Mouse (Mus musculus) midbrain, embryonic 10.5 days (tissue): ENCODE data around the gene Wrb. TPM values are rescaled to one million over a fixed set of nuclear protein-coding genes. Genes with fewer than 3 reads are reported as not detected.

Experiments used
- DNase-seq: peaks from one replicate; pipeline ENCODE4 v3.0.0-alpha.2; 2017; ENCODE audit warnings: low spot score
- H3K27ac ChIP-seq: fragments of 300-500 bp; sonication (generic); replicated peaks from 2 replicates; pipeline ENCODE4 v1.5.1; 2016; ENCODE audit warnings: mild to moderate bottlenecking
- H3K27me3 ChIP-seq: fragments of 300-500 bp; sonication (generic); 2 replicates; pipeline ENCODE4 v1.6.1; 2016; ENCODE audit warnings: low read depth, mild to moderate bottlenecking; ENCODE audit not compliant: poor library complexity, severe bottlenecking
- H3K36me3 ChIP-seq: fragments of 300-500 bp; sonication (generic); 2 replicates; pipeline ENCODE4 v1.6.1; 2016; ENCODE audit warnings: mild to moderate bottlenecking, moderate library complexity
- H3K4me1 ChIP-seq: fragments of 300-500 bp; sonication (generic); 2 replicates; pipeline ENCODE4 v1.6.1; 2016
- H3K4me3 ChIP-seq: fragments of 300-500 bp; sonication (generic); 2 replicates; pipeline ENCODE4 v1.5.1; 2016; ENCODE audit warnings: mild to moderate bottlenecking, moderate library complexity
- H3K9me3 ChIP-seq: fragments of 300-500 bp; sonication (generic); replicated peaks from 2 replicates; pipeline ENCODE4 v1.6.1; 2016; ENCODE audit warnings: mild to moderate bottlenecking
- WGBS: fragments of 180-500 bp; shearing (Covaris S2); methylation state at CpG from one replicate; pipeline ENCODE4 v1.1.7; 2016; 5-methylcytosine and 5-hydroxymethylcytosine counted together
- polyA plus RNA-seq: library from polyadenylated mRNA; unstranded; fragments of >200 nt; fragmentation: Nextera tagmentation; extraction: Ambion mirVana; gene quantifications from 2 replicates; pipeline ENCODE4 v1.2.1, GENCODE M21; 2016

The Wrb gene
- polyA plus RNA-seq, 1 experiment from 2014 or later = 125 TPM

DNA sequence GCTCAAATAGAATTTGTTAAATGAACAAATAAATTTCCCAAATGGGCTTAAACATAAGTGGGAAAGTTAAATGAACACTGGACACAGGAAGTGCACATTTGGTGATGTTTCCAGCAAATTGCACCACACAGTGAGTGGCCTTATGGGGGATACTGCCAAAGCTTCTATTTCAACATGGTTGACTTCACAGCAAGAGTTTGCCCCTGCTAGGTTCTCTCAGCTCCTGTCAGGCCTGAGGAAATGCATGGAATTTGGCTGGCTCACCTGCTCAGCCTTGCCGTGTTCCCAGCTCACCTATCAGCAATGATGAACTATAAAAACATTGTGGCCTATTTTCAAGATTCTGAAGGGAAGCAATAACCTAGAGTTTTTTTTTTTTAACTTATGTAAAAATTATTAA lies 15.7 kb downstream of the Wrb start:
- Histone ChIP-seq H3K27ac (no peak overlapping the region), H3K4me1 (peaks cover 17% of the 10 kb centered on the region), H3K9me3 (no peaks in the 10 kb centered on the region), H3K36me3 (peaks cover 19% of the 10 kb centered on the region), H3K4me3 (no peak overlapping the region), H3K27me3 (peaks cover 11% of the 10 kb centered on the region; the same call in 1 of the 2 replicates)
- WGBS = 82% methylated on average over 1 of the region's 1 CpGs
- DNase-seq = no peak

DNA sequence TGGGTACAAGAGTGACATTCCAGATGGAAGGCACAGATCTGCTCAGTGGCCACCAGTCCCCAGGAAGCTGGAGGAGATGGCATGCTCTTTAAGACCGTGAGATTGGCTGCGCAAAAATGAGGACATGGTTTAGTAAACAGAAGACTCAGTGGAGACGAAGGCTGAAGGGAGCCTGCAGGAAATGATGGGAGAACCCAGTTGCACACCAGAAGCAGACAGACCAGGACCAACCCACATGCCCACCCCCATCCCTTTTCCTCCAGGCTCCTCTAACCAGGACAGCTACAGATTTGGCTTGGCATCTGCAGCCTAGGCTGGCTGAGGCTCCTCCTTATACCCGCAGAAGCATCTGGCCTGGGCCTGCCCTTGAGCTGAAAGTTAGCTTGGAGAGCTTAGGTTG lies 16.1 kb downstream of the Wrb start:
- Histone ChIP-seq H3K9me3 (no peaks in the 10 kb centered on the region), H3K27ac (no peak overlapping the region), H3K4me3 (no peak overlapping the region), H3K27me3 (peaks cover 11% of the 10 kb centered on the region; the same call in 1 of the 2 replicates), H3K36me3 (peaks cover 15% of the 10 kb centered on the region), H3K4me1 (peaks cover 17% of the 10 kb centered on the region)
- no peak for DNase-seq
- WGBS = 91% methylated on average over 4 of the region's 4 CpGs

DNA sequence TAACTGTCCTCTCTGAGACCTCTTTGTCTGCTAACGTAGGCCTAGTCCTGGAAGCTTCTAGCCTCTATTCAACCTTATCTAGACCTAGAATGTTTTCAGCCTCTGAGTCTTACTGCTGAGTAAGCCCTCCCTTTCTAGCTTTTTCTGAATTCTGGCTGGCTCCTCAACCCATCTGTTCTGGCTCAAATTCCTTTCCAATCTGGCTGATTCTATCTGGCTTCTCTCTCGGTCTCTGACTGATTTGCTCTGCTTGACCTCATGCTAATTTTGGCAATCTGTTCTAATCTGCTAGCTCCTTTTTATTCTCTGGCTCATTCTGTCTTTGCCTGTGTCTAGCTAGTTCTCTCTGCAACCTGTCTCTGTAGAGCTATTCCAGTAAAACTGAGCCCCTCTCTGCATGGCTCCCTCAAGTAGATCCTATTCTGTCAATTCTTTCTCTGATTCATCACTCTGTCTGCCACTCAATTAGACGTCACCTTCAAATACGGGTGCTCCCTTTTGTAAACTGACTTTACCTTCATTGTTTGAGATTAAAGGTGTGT lies 20.6 kb downstream of the Wrb start:
- H3K4me3 ChIP-seq = no peak overlapping the region
- DNase-seq = no peak
- no peak overlapping the region for H3K27ac ChIP-seq
- no peaks in the 10 kb centered on the region for H3K4me1 ChIP-seq
- H3K36me3 ChIP-seq = no peaks in the 10 kb centered on the region
- H3K9me3 ChIP-seq = no peaks in the 10 kb centered on the region
- WGBS = 89% methylated on average over 4 of the region's 4 CpGs
- H3K27me3 ChIP-seq = no peaks in the 10 kb centered on the region

DNA sequence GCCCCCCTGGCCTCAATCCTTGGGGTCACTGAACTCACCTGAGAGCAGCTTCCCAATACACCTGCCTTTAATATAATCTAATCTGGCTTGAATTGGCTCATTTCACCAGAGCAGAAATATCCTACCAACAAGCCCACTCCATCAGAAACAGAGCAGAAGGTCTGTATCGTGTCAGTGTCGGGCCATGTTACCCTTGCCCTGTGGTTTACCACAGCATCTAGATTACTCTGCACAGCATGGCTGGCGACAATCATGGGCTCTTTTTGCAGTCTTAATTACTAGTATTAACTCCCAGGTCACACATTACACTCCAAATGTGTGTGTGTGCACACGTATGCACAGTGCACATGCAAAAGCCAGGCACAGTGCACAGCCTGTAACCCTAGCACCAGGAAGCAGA lies 23.6 kb downstream of the Wrb start:
- H3K4me1 ChIP-seq = no peaks in the 10 kb centered on the region
- 88% methylated on average over 4 of the region's 4 CpGs for WGBS
- no peaks in the 10 kb centered on the region for H3K36me3 ChIP-seq
- no peak overlapping the region for H3K27ac ChIP-seq
- H3K4me3 ChIP-seq = no peak overlapping the region
- H3K9me3 ChIP-seq = no peaks in the 10 kb centered on the region
- no peak for DNase-seq
- no peaks in the 10 kb centered on the region for H3K27me3 ChIP-seq

DNA sequence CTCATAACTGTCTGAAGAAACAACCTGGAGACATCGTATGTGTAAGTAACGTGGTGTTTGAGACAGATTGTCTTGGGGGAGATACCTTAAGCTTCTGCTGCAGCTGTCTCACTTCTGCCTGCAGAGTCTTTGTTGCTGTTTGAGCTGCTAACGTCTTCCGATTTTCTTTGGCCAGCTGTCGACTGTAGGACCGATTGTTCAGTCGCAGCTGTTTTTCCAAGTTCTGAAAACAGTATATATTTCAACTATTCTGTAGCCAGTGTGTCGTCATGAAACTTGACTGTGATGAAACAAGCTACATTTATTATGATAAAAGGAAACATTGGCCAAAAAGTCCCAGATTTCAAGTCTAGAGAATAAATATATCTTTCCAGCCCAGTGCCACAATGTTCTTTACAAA lies 28.4 kb downstream of the Wrb start:
- Histone ChIP-seq H3K27ac (no peak overlapping the region), H3K4me3 (no peak overlapping the region), H3K9me3 (no peaks in the 10 kb centered on the region), H3K4me1 (peaks cover 6% of the 10 kb centered on the region; the same call in 1 of the 2 replicates), H3K36me3 (no peaks in the 10 kb centered on the region), H3K27me3 (no peaks in the 10 kb centered on the region)
- DNase-seq = no peak
- 86% methylated on average over 8 of the region's 8 CpGs for WGBS

DNA sequence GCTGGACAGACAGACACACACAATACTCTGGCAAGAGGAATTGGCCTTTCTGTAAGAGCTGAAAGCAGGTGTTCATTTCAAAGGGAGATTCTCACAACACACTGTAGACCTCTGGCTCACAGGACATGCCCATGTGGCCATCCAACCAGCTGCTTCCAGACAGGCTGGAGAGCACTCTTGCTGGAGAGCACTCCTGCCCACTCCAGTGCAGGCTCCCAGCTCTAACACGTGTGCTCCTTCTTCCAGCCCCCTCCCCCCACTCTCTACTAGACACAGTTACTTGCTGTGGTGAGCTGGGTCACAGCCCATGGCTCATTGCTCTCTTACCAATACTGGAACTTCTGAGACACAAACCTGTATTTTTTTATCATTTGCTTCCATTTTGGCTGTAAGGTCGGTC lies 30.2 kb downstream of the Wrb start:
- Histone ChIP-seq H3K4me1 (peaks cover 6% of the 10 kb centered on the region; the same call in 1 of the 2 replicates), H3K4me3 (no peak overlapping the region), H3K36me3 (no peaks in the 10 kb centered on the region), H3K27me3 (no peaks in the 10 kb centered on the region), H3K9me3 (no peaks in the 10 kb centered on the region), H3K27ac (no peak overlapping the region)
- no peak for DNase-seq
- whole genome bisulfite sequencing = 48% methylated on average over 2 of the region's 2 CpGs

DNA sequence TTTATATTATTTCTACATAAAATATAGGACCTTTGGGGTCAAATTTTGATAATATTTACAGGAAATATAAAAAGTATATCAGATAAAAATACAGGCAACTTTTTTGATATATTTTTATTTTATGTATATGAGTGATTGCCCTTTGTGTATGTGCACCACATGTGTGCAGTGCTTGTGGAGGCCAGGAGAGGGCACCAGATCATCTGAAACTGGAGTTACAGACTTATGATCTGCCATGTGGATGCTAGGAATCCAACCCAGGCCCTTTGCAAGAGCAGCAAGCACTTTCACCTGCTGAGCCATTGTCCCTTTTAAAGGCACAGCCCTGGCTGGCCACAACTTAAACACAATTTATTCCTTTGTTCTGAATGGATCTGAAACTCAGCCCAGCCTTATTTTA lies 33.9 kb downstream of the Wrb start:
- Histone ChIP-seq H3K4me3 (no peak overlapping the region), H3K27me3 (no peaks in the 10 kb centered on the region), H3K27ac (no peak overlapping the region), H3K9me3 (no peaks in the 10 kb centered on the region), H3K36me3 (no peaks in the 10 kb centered on the region), H3K4me1 (peaks cover 6% of the 10 kb centered on the region; the same call in 1 of the 2 replicates)
- DNase-seq = no peak

DNA sequence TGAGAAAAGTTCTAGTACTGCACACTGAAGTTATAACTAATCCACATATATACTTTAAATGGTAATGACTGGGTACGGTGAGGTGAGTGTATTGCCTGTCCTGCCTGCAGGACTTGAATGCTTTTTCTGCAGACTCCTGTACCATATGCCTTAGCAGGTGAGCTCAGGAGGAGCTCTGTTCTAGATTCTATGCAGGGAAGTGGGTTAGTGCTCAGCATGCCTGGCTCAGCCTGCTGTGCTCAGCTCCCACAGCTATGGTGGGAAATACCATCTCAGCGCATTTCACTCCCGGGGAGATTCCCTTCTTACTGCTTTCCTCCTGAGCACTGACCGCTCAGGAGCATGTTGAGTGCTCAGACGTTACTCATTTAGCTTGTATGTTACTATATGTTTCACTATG lies 42.4 kb downstream of the Wrb start:
- Histone ChIP-seq H3K4me1 (peaks cover 13% of the 10 kb centered on the region), H3K36me3 (peaks cover 4% of the 10 kb centered on the region; the same call in 1 of the 2 replicates), H3K27me3 (peaks cover 16% of the 10 kb centered on the region), H3K27ac (no peak overlapping the region), H3K4me3 (no peak overlapping the region), H3K9me3 (peaks cover 6% of the 10 kb centered on the region; the same call in 1 of the 2 replicates)
- DNase-seq = no peak
- 88% methylated on average over 5 of the region's 5 CpGs for WGBS

DNA sequence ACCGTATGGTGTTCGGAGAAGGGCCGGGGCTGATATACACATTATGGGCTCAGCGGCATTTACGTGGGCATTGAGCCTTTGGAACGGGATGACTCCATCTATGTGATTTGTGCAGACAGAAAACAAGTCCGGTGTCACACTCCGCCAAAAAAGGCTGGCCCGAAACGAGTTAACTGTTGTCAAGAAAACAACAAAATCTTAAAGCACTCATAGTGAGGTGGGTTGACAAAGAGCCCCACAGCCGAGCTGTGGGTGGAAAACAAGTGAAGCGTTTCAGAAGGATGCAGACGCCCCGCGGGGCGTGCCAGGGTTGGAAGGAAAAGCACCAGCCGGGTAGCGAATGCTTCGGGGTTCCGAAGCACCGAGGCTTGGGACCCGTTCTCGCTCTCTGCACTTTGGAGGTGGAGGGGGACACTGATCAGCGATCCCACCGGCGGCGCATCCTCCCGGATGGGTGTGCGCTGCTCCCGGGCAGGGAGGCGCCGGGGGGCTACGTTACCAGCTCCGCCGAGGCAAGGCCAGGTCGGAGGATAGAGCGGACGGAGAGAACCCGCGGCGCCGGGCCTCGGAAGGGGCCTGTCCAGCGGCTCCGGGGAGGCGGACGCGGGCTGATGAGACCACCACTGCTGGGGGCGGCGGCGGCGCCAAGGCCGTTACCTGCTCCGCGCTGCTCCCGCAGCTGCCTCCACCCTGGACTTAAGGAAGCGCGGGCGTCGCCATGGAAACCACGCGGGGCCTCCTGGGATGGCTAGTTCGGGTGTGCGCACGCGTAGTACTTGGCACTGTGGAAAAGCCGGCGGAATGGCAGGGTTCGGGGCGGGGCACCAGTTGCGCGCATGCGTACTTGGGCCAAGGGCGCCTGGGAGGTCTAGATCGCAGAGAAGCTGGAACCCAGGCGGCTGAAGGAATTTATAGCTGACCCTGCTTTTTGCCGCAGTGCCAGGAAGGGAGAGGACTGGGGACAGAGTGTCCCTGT lies 46.6 kb downstream of the Wrb start, which contains the start of gene Lca5l:
Lca5l (minus strand) TSS at position 741 of the 976 bp plus-strand sequence.
- H3K4me3 ChIP-seq = peak within 1 kb of the TSS; percentile 95
- H3K4me1 ChIP-seq = peaks cover 14% of the 10 kb centered on the region
- peak; percentile 100 for DNase-seq
- H3K9me3 ChIP-seq = no peaks in the 10 kb centered on the region
- H3K27ac ChIP-seq = peak within 1 kb of the TSS; percentile 89
- peaks cover 16% of the 10 kb centered on the region for H3K27me3 ChIP-seq
- H3K36me3 ChIP-seq = no peaks in the 10 kb centered on the region
- 1% methylated on average over 77 of the region's 77 CpGs for WGBS

DNA sequence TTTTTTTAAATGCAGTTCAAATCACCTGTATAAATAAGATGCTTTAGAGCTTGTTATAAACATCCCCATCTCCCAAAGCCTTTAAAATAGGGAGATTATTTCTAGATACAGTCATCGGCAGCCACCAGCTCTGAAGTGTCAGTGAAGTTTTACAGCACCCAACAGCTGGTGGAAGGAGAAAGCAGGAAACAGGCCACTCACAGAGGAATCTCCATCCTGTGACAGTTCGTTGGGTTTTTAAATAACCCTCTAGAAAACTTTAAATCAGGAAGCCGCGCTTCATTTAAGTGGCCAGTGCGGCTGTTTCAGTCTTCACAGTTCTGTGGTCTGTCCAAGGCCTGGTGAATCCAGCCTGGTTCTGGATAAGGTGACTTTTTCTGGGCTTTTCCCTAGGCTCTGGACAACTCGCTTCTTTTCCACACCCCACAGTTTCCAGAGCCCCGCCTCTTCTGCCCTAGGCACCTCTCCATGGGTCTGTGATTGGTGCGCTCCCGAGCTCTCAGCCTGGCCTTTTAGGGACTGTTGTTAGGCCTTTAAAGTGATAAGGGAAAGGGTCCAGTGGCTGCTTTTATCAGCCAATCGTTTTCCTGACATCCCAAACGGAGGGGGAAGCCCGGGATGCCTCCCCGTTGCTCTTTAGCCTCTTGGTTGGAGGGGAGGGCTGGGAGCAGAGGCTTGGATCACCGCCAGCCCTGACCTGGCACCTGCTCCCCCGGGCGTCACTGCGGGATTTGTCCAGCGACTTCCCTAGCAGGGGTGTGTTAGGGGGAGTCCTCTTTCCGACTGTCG lies 54.9 kb downstream of the Wrb start, which contains the start of gene Sh3bgr:
Sh3bgr (plus strand) TSS at position 538 of the 789 bp plus-strand sequence.
- peaks cover 12% of the 10 kb centered on the region for H3K4me1 ChIP-seq
- H3K36me3 ChIP-seq = no peaks in the 10 kb centered on the region
- 10% methylated on average over 20 of the region's 20 CpGs for WGBS
- peak within 1 kb of the TSS; percentile 51 for H3K4me3 ChIP-seq
- DNase-seq = peak; percentile 63
- no peaks in the 10 kb centered on the region for H3K9me3 ChIP-seq
- H3K27me3 ChIP-seq = 0 out of 2 replicates have a peak, but pooled peaks cover 5% of the 10 kb centered on the region
- peak within 1 kb of the TSS; percentile 78 for H3K27ac ChIP-seq

DNA sequence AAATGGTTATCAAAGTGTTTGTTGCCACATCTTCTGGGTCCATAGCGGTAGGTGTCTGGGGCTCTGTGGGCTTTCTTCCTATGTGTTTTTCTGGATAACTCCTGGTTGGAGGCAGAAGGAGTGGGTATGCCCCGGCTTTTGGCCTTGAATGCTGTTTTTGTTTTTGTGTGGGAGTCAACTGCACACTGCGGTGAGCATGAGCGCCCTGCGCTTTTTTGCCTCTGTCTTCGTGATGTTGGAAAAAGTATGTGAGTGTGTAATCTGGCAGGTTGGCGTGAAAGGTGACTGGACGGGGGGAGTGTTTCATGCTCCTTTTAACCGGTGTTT lies 55.5 kb downstream of the Wrb start:
- no peaks in the 10 kb centered on the region for H3K9me3 ChIP-seq
- 0 out of 2 replicates have a peak, but pooled peaks cover 5% of the 10 kb centered on the region for H3K27me3 ChIP-seq
- H3K4me3 ChIP-seq = peak overlapping the region; percentile 51
- H3K4me1 ChIP-seq = peaks cover 12% of the 10 kb centered on the region
- 45% methylated on average over 9 of the region's 9 CpGs for WGBS
- DNase-seq = no peak
- H3K36me3 ChIP-seq = no peaks in the 10 kb centered on the region
- H3K27ac ChIP-seq = peak overlapping the region; percentile 78; the same call in 1 of the 2 replicates

DNA sequence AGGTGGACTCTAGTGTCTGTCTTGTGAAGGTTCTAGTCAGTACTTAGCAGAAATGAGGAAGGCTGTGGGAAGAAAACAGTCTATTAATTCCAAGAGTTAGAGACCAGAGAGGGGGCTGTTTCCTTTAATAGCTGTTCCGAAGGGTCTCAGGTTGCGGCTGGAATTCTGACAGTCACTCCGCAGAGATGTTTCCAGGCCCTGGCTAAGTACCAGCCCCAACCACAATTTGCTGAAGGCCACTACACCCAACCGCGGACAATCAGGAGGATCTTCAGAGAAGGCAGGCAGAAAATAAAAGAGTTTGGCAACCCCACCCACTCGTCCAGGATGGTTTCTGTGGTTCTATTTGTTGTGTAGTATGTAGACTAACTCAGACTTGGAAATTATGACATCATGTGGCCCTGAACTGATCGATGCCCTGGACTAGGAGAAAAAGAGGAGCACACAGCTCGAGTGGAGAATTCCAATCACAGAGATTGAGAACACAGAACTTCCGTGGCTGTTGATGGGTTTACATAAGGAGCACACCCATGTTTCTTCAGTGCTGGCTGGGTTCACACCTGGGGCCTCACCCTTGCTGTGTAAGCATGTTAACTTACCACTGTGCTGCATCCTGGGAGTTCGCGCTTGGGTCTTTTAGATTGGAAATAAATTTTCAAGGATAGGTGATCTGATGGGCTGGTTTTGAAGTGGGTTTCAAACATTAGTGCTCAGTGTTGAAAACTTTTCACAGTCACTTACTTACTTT lies 56.5 kb downstream of the Wrb start:
- Histone ChIP-seq H3K9me3 (no peaks in the 10 kb centered on the region), H3K27ac (no peak overlapping the region), H3K4me3 (no peak overlapping the region), H3K4me1 (peaks cover 12% of the 10 kb centered on the region), H3K27me3 (0 out of 2 replicates have a peak, but pooled peaks cover 5% of the 10 kb centered on the region), H3K36me3 (no peaks in the 10 kb centered on the region)
- no peak for DNase-seq
- WGBS = 84% methylated on average over 11 of the region's 11 CpGs
